Mouse (Mus musculus) kidney, embryonic 15.5 days (tissue): ENCODE measurements at regions not wholly inside any gene's neighbourhood (a gene's known extent, or its start where the extent isn't known, plus 50 kb on each side); places are given as distances from the start of the nearest gene placed in this dataset.

Experiments
- ATAC-seq: fragments of 200-750 bp; cut with Nextera tagmentation; replicated peaks from 2 replicates; pipeline ENCODE4 v1.8.0; 2017; ENCODE audit warnings: moderate TSS enrichment; ENCODE audit not compliant: low FRiP score
- H3K27ac ChIP-seq: fragments of 300-500 bp; sonication (generic); 2 replicates; pipeline ENCODE4 v1.5.1; 2015; ENCODE audit warnings: mild to moderate bottlenecking, inconsistent platforms
- H3K27me3 ChIP-seq: fragments of 300-500 bp; sonication (generic); 2 replicates; pipeline ENCODE4 v1.6.1; 2015; ENCODE audit warnings: inconsistent platforms
- H3K36me3 ChIP-seq: fragments of 300-500 bp; sonication (generic); 2 replicates; pipeline ENCODE4 v1.6.1; 2015; ENCODE audit warnings: inconsistent platforms
- H3K4me1 ChIP-seq: fragments of 300-500 bp; sonication (generic); 2 replicates; pipeline ENCODE4 v1.6.1; 2015; ENCODE audit warnings: inconsistent platforms
- H3K4me2 ChIP-seq: fragments of 300-500 bp; sonication (generic); 2 replicates; pipeline ENCODE4 v1.6.1; 2015; ENCODE audit warnings: moderate library complexity, mild to moderate bottlenecking, inconsistent platforms
- H3K4me3 ChIP-seq: fragments of 300-500 bp; sonication (generic); replicated peaks from 2 replicates; pipeline ENCODE4 v1.5.1; 2015; ENCODE audit warnings: mild to moderate bottlenecking, inconsistent platforms
- H3K9ac ChIP-seq: fragments of 300-500 bp; sonication (generic); 2 replicates; pipeline ENCODE4 v1.6.1; 2015; ENCODE audit warnings: mild to moderate bottlenecking, inconsistent platforms
- H3K9me3 ChIP-seq: fragments of 300-500 bp; sonication (generic); replicated peaks from 2 replicates; pipeline ENCODE4 v1.6.1; 2016; ENCODE audit warnings: inconsistent platforms
- WGBS: fragments of 180-500 bp; shearing (Covaris S2); methylation state at CpG from one replicate; pipeline ENCODE4 v1.1.7; 2015; ENCODE audit warnings: mixed read lengths; 5-methylcytosine and 5-hydroxymethylcytosine counted together

DNA sequence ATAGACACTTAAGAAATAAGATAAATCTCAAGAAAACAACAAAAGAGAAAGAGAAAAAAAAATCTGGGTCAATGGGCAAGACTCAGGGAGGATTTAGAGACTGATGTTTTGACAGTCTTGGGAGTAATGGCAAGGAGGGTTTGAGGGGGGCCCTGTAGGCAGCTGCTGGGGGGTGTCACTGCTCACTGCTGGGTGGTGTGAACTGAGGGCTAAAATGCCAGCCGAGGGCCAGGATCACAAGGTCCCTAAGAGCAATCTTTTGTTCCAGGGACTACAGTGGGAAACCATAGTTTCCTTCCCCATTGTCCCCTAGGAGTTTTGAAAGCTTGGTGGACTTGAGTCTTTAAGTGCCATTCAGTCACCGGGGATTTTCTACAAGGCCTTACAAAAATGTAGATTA is 304.8 kb downstream of the Klf5 start:
- H3K36me3 ChIP-seq, result no peaks in the 10 kb centered on the region
- no peak overlapping the region for H3K9ac ChIP-seq
- H3K4me2 ChIP-seq, result no peak overlapping the region
- H3K27ac ChIP-seq, result no peak overlapping the region
- H3K4me3 ChIP-seq, result no peak overlapping the region
- ATAC-seq, result no peak
- no peaks in the 10 kb centered on the region for H3K9me3 ChIP-seq
- 54% methylated on average over 2 of the region's 2 CpGs for WGBS
- H3K27me3 ChIP-seq, result no peaks in the 10 kb centered on the region
- H3K4me1 ChIP-seq, result no peaks in the 10 kb centered on the region

GRCm38 (mm10) chr14:99605351-99606100 is 307.0 kb downstream of the Klf5 start:
- no peaks in the 10 kb centered on the region for H3K36me3 ChIP-seq
- H3K4me2 ChIP-seq, result no peak overlapping the region
- no peak overlapping the region for H3K9ac ChIP-seq
- no peaks in the 10 kb centered on the region for H3K27me3 ChIP-seq
- WGBS, result 70% methylated on average over 6 of the region's 6 CpGs
- no peaks in the 10 kb centered on the region for H3K4me1 ChIP-seq
- peak overlapping the region; percentile 61 for H3K27ac ChIP-seq
- ATAC-seq, result no peak
- H3K9me3 ChIP-seq, result no peaks in the 10 kb centered on the region
- no peak overlapping the region for H3K4me3 ChIP-seq

DNA sequence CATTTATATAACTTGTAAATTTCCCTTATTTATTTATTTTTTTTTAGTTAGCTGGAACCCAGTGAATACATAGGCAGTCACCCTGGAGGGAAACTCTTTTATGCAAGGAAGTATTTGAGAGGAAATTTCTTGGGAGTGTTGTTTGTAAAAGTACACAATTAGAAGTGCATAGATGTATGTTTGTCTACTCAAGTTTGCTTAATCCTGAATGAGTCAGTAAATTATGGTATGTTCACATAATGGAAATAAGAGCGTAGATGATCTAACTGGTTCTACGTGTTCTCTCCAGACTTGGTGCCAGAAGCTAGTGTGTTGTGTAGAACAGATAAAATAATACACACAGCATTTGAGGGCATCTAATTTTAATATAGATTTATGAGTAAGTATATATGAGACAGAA is 310.5 kb downstream of the Klf5 start:
- no peaks in the 10 kb centered on the region for H3K4me1 ChIP-seq
- H3K4me2 ChIP-seq, result no peak overlapping the region
- WGBS, result 96% methylated on average over 2 of the region's 2 CpGs
- H3K27me3 ChIP-seq, result no peaks in the 10 kb centered on the region
- no peak overlapping the region for H3K27ac ChIP-seq
- ATAC-seq, result no peak
- H3K4me3 ChIP-seq, result no peak overlapping the region
- H3K9me3 ChIP-seq, result no peaks in the 10 kb centered on the region
- no peak overlapping the region for H3K9ac ChIP-seq
- no peaks in the 10 kb centered on the region for H3K36me3 ChIP-seq

DNA sequence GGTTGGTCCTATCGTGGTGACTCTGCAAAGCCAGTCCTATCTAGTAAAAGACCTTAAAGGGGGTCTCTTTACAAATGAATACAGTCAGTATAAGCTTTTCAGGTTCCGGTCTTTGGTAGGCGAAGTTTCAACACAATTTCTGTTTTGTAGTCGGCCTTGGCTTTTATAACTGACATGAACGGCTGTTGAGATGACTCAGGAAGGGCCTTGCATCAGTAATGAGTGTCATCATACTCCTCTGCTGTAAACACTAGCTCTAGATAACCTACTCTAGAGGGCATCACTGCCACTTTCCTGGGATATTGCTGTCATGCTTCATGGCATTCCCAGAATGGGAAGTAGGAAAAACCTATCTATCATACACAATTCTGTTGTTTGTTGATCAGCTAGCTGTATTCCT is 312.9 kb downstream of the Klf5 start:
- no peak for ATAC-seq
- Histone ChIP-seq H3K4me3 (no peak overlapping the region), H3K36me3 (no peaks in the 10 kb centered on the region), H3K9me3 (no peaks in the 10 kb centered on the region), H3K4me1 (no peaks in the 10 kb centered on the region), H3K27ac (no peak overlapping the region), H3K4me2 (no peak overlapping the region), H3K9ac (no peak overlapping the region), H3K27me3 (no peaks in the 10 kb centered on the region)
- WGBS, result 92% methylated on average over 5 of the region's 5 CpGs

- H3K27me3 ChIP-seq, result no peaks in the 10 kb centered on the region
- no peak overlapping the region for H3K4me2 ChIP-seq
- H3K4me3 ChIP-seq, result no peak overlapping the region
- no peak overlapping the region for H3K9ac ChIP-seq
- no peaks in the 10 kb centered on the region for H3K36me3 ChIP-seq
- WGBS, result 86% methylated on average over 3 of the region's 3 CpGs
- ATAC-seq, result no peak
- no peak overlapping the region for H3K27ac ChIP-seq
- no peaks in the 10 kb centered on the region for H3K4me1 ChIP-seq
- no peaks in the 10 kb centered on the region for H3K9me3 ChIP-seq
These were observed 313.6 kb downstream of the Klf5 start for GRCm38 (mm10) chr14:99612114-99612513.

- H3K4me3 ChIP-seq, result no peak overlapping the region
- no peaks in the 10 kb centered on the region for H3K4me1 ChIP-seq
- no peaks in the 10 kb centered on the region for H3K9me3 ChIP-seq
- H3K9ac ChIP-seq, result no peak overlapping the region
- ATAC-seq, result no peak
- H3K4me2 ChIP-seq, result no peak overlapping the region
- H3K27me3 ChIP-seq, result no peaks in the 10 kb centered on the region
- H3K36me3 ChIP-seq, result no peaks in the 10 kb centered on the region
- H3K27ac ChIP-seq, result no peak overlapping the region
- 79% methylated on average over 3 of the region's 3 CpGs for WGBS
These were observed 316.3 kb downstream of the Klf5 start for GRCm38 (mm10) chr14:99614748-99615147.

- 55% methylated on average over 7 of the region's 7 CpGs for WGBS
- 0 out of 2 replicates have a peak, but pooled peaks have one; percentile 43 for ATAC-seq
- H3K9ac ChIP-seq, result no peak overlapping the region
These were observed 318.3 kb downstream of the Klf5 start for GRCm38 (mm10) chr14:99616655-99617335.

DNA sequence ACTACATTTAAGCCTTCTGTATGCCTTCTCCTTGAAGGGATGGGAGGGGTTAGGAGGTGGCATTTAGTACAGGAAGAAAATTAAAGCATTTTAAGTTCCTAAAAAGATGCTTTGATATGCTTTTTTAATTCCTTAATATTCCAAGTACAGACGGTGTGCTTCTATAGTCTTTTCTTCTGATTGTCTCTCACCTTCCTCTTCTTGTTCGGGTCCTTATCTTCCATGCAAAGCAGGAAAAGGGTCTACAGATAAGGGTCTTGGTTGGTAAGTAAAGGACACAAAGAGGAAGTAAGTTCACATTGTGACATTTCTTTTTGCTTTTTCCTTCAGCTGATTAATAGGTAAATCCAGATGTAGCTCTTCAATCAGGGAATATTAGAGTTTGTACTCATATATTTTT is 318.9 kb downstream of the Klf5 start:
- no peaks in the 10 kb centered on the region for H3K4me1 ChIP-seq
- peak overlapping the region; percentile 29; the same call in 1 of the 2 replicates for H3K27ac ChIP-seq
- H3K9me3 ChIP-seq, result no peaks in the 10 kb centered on the region
- H3K4me2 ChIP-seq, result no peak overlapping the region
- H3K4me3 ChIP-seq, result no peak overlapping the region
- H3K9ac ChIP-seq, result no peak overlapping the region
- H3K36me3 ChIP-seq, result no peaks in the 10 kb centered on the region
- H3K27me3 ChIP-seq, result no peaks in the 10 kb centered on the region
- ATAC-seq, result no peak
- WGBS, result 65% methylated on average over 2 of the region's 2 CpGs

More at GRCm38 (mm10) chr14:99616655-99617335, 318.3 kb downstream of the Klf5 start:
- Histone ChIP-seq H3K27me3 (no peaks in the 10 kb centered on the region), H3K36me3 (no peaks in the 10 kb centered on the region), H3K9me3 (no peaks in the 10 kb centered on the region), H3K27ac (peak overlapping the region; percentile 46), H3K4me2 (no peak overlapping the region), H3K4me3 (no peak overlapping the region), H3K4me1 (no peaks in the 10 kb centered on the region)

DNA sequence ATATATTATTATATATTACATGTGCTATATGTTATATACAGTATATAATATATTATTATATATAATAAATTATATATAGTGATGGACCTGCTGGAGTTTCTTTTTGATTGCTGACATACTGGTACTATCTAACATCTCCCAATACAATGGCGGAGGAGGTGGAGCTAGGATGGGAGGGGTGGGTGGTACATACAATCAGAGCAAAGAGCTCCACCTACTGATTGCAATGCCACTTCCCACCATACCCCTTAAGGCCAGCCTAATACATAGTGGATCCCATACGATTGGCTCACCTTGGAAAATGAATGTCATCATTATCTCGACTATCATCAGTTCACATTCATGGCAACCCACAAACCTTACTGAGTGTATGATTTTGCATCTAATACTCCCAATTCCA is 323.0 kb downstream of the Klf5 start:
- no peak for ATAC-seq
- H3K36me3 ChIP-seq, result no peaks in the 10 kb centered on the region
- H3K27me3 ChIP-seq, result no peaks in the 10 kb centered on the region
- H3K9ac ChIP-seq, result no peak overlapping the region
- no peak overlapping the region for H3K4me2 ChIP-seq
- no peak overlapping the region for H3K27ac ChIP-seq
- 87% methylated on average over 3 of the region's 3 CpGs for WGBS
- H3K9me3 ChIP-seq, result no peaks in the 10 kb centered on the region
- no peak overlapping the region for H3K4me3 ChIP-seq
- H3K4me1 ChIP-seq, result 0 out of 2 replicates have a peak, but pooled peaks cover 4% of the 10 kb centered on the region

- WGBS, result 71% methylated on average over 10 of the region's 10 CpGs
- no peak overlapping the region for H3K27ac ChIP-seq
- no peak for ATAC-seq
These were observed 326.2 kb downstream of the Klf5 start for GRCm38 (mm10) chr14:99624380-99625327.

GRCm38 (mm10) chr14:99627615-99628014 is 329.1 kb downstream of the Klf5 start:
- Histone ChIP-seq H3K9me3 (no peaks in the 10 kb centered on the region), H3K36me3 (no peaks in the 10 kb centered on the region), H3K9ac (no peak overlapping the region), H3K27ac (no peak overlapping the region), H3K27me3 (peaks cover 5% of the 10 kb centered on the region; the same call in 1 of the 2 replicates), H3K4me1 (0 out of 2 replicates have a peak, but pooled peaks cover 4% of the 10 kb centered on the region), H3K4me3 (no peak overlapping the region), H3K4me2 (no peak overlapping the region)
- ATAC-seq, result no peak
- 76% methylated on average over 1 of the region's 1 CpGs for WGBS

More at GRCm38 (mm10) chr14:99624380-99625327, 326.2 kb downstream of the Klf5 start:
- Histone ChIP-seq H3K4me1 (0 out of 2 replicates have a peak, but pooled peaks cover 4% of the 10 kb centered on the region), H3K4me3 (no peak overlapping the region), H3K36me3 (no peaks in the 10 kb centered on the region), H3K27me3 (no peaks in the 10 kb centered on the region), H3K9ac (no peak overlapping the region), H3K4me2 (no peak overlapping the region), H3K9me3 (no peaks in the 10 kb centered on the region)
